Mouse (Mus musculus) G1E-ER4 (cell line): ENCODE measurements around the gene Smok3a. TPM values are rescaled to one million over a fixed set of nuclear protein-coding genes. Genes with fewer than 3 reads are reported as not detected.
"Not testable (repeated sequence)": the region's sequence is repeated elsewhere in the genome, so short reads cannot be mapped to it uniquely, and the experiment has no call there.

Experiments used
- GATA1 ChIP-seq: IDR thresholded peaks from one replicate; pipeline ENCODE4 v1.8.0; 2012; ENCODE audit warnings: low read length, inconsistent platforms
- polyA plus RNA-seq: library from polyadenylated mRNA; stranded (reverse); fragments of >175 nt; gene quantifications from 2 replicates; pipeline ENCODE4 v1.2.3, GENCODE M21; 2012

The Smok3a gene
- not detected in 2 replicates for polyA plus RNA-seq

DNA sequence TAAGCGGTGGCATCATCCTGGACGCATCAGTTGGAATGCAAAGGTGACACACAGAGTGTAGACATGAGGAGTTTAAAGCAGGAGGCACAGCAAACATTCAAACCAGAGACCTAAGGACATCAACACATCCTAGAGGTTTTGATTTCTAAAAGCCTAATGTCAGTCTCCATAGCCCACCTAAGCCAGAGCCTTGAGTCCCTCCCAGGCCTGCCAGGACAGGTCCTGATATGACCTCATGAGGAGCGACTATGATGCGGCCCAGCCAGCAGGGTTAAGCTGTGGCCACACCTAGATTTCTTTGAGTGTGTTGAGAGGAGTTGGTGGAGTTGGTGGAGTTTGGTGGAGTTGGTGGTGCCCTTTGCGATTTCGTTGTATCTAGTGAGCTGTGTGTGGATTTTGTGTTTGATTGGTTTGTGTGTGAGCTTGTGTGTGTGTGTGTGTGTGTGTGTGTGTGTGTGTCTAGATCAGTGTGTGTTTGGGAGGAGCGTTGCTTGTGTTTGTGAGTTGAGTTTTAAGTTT, at the start of gene Smok3a, which contains the start of gene Smok3b:
TSS of gene Smok3a (plus strand) at position 301 of the 519 bp plus-strand sequence.
TSS of gene Smok3b (plus strand) at position 469 of the 519 bp plus-strand sequence.
- TF ChIP-seq GATA1: not testable (repeated sequence)

DNA sequence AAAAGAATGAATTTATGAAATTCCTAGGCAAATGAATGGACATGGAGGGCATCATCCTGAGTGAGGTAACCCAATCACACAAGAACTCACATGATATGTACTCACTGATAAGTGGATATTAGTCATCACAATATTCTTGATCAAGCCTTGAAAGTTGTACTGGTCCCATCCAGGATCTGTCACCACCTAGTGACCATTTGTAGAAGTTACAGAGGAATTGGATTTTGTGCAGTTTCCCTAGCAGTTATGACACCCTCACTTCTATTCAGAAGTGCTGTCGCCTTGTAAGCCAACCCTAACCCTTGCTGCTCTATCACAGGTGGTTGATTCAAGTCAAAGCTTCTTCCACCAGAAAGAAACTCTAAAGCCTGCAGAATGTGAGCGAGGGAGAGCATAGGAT, 47.9 kb upstream of the Smok3a start:
- no peak for TF ChIP-seq GATA1

DNA sequence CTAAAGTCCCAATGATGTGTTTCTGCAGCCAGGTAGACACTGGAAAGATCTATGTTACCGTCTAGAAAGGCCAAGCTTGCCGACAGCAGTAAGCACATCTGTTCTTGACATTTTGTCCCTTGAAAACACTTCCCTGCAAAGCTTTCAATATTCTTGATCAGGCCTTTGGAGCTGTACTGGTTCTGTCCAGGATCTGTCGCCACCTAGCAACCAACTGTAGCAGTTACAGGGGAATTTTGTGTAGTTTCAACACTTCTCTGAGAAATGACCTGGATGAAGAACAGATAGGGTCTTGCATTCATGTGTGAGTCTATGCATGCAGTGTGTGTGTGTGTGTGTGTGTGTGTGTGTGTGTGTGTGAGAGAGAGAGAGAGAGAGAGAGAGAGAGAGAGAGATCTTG, 47.3 kb upstream of the Smok3a start:
- no peak for TF ChIP-seq GATA1

DNA sequence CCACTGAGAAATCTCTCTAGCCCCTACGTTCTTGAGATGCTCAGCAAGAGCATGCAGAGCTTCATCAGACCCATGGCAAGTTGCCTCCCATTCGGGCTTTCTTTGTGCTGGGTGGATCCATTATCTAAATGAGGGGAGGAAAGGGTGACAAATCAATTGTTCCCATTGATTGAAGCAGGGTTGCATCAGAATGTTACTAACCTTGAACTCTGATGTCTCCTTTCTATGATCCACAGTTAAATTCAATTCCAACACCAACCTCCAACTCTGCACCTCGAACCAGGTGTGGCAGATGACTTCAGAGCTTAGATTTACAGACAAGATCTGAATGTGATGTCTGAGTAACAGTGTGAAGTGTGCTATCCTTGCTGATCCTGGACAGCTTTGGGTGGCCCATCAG, 46.3 kb upstream of the Smok3a start:
- TF ChIP-seq GATA1: no peak

DNA sequence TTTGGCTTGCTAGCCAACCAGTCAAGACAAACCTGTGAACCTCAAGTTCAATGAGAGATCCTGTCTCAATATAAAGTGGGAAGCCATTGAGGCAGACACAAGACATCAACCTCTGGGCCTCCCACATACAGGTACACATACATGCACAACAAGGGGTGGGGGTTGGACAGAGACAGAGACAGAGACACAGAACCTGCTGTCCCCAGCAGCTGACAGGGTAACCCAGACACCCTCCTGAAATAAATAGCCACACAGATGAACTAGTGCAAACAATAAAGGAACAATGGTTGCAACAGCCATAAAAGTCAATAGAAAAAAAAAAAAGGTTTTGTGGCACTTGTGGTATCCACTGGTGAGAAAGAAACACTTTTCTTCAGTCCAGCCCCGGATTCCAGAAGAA, 45.6 kb upstream of the Smok3a start:
- TF ChIP-seq GATA1: no peak

DNA sequence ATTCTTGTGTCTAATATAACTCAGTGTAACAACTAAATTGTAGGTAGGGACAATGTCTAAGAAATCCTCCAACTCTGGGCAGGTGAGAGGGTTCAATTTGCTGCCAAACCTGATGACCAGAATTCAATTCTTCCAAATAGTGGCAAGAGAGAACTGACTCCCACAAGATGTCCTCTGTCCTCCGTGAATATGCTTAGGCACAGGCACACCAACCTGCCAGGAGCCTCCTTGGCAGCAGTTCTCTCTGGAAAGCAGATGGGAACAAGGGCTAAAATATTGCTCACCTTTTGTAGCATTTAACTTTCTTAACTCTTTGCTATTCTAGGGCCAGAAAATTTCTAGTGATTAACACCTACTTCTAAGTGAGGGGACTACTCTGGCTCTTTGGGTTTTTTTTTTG, 43.8 kb upstream of the Smok3a start:
- no peak for TF ChIP-seq GATA1

DNA sequence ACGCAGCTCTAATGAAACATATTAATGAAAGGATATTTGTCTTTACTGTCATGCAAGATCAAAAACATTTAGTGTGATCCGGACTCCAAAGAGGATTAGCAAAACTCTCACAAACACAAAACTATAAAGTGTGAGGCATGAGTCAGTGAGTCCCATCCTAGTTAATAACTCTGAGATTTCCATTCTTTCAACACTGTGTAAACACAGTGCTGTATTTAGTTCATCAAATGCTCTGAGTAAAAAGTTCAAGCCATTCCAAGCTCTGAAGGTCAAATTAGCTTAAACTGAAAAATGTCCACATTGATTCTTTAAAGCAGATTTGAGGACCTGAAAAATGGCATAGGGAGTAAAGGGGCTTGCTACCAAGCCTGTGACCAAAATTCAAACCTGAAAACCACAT, 42.0 kb upstream of the Smok3a start:
- no peak for TF ChIP-seq GATA1

DNA sequence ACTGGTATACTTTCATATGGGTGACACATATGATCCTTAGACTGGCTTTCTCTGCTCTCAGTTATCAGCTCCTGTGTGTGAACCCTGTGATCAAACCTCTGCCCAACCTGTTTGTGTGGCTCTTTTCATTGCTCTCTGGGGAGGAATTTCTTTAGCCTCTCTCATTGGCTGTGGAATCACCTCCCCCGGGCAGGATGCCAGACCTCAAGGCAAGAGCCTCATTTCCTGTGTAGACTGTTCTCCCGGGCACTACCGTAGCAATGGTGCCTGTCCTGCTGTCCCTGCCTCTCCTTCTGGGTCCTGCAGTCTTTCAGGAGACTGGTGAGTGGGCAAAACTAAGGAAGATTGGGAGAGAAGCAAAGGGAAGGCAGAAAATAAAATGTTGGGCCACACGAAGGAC, 39.8 kb upstream of the Smok3a start, which contains the start of gene Azgp1:
TSS of gene Azgp1 (plus strand) at position 221 of the 400 bp plus-strand sequence.
- TF ChIP-seq GATA1: no peak

DNA sequence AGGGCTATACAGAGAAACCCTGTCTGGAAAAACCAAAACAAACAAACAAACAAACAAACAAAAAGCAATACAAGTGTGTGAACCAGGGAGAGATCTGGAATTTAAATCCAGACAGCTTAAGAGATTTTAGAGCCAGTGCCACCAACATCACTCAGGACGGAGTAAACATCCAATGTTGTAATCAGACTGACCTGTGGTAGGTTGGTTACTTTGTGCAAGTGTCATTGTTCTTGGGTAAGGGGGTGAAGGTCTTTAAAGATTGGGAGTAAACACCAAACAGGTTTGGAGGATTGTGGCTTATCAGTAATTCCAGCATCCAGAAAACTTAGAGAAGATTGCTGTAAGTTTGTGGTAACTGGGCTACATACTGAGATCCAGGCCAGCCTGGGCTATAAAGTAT, 34.7 kb upstream of the Smok3a start:
- TF ChIP-seq GATA1: no peak

DNA sequence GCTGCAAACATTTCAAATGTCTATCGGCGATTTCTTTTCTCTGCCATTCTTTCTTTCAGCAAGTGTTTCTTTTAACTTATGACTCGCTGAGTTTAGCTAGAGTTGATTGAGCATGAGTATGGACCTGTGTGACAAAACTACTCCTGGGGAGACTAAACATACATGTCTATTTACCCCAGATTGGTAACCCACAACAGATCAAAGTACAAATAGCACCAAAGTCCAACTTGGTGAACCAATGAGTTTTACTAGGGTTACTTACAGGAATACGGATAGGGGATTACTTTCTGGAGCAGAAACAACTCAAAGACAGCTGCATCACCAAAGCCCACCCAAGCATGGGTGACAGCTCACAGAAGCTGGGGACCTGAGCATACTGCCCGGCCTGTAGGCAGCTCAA, 11.6 kb upstream of the Smok3a start:
- no peak for TF ChIP-seq GATA1

DNA sequence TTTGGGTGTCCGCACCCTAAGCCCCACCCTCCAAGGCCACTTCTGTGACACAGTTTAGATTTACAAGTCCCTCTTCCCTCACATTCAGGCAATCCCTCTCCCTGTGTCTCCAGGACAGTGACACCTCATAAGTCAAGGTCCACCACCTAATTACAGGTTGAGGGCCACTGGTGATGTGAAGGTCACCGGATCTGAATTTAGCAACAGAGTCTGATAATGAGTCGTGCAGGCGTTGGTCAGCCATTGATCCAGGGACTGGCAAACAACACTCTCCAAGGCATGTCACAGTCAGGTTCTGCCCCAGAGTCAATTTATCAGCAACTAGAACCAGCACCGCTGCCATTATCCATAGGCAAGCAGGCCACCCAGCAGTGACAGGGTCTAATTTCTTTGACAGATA, 8.7 kb upstream of the Smok3a start:
- no peak for TF ChIP-seq GATA1

DNA sequence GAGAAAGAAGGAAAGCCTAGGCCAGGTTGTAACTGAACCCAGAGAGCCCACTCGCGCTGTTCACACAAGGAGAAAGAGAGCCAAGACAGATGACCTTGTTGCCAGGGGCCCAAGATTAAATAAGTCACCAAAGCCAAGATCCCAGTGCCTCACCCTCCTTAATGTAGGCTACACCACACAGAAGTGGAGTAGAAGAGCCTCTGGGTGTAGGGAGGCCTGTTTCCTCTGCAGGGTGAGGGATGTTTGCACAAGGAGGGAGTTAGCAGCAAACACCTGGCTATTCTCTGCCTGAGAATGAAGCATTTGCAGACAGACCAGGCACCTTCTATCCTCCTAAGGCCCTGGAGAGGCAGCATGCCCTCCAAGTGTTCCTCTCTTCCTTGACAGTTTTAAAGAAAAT, 4.5 kb upstream of the Smok3a start:
- no peak for TF ChIP-seq GATA1

DNA sequence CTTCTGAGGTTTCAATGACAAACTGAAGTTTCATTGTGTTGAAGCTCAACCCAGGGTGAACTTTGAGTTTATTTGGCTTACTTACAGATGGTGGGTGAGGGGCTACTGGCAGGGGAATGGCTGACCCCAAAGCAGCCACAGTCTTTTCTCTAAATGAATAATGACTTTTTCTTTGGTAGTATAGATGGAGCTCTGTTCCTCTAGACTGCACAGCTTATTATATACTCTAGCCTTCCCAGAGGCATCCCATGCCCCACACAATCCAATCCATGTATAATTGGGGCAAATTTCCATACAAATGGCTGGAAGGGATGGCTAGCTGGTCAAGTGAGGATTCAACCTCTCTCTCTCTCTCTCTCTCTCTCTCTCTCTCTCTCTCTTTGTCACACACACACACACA, 4.1 kb upstream of the Smok3a start:
- no peak for TF ChIP-seq GATA1

DNA sequence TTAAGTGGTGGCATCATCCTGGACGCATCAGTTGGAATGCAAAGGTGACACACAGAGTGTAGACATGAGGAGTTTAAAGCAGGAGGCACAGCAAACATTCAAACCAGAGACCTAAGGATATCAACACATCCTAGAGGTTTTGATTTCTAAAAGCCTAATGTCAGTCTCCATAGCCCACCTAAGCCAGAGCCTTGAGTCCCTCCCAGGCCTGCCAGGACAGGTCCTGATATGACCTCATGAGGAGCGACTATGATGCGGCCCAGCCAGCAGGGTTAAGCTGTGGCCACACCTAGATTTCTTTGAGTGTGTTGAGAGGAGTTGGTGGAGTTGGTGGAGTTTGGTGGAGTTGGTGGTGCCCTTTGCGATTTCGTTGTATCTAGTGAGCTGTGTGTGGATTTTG, 31.8 kb downstream of the Smok3a start, which contains the start of gene Smok3c:
TSS of gene Smok3c (plus strand) at position 301 of the 400 bp plus-strand sequence.
- not testable (repeated sequence) for TF ChIP-seq GATA1

DNA sequence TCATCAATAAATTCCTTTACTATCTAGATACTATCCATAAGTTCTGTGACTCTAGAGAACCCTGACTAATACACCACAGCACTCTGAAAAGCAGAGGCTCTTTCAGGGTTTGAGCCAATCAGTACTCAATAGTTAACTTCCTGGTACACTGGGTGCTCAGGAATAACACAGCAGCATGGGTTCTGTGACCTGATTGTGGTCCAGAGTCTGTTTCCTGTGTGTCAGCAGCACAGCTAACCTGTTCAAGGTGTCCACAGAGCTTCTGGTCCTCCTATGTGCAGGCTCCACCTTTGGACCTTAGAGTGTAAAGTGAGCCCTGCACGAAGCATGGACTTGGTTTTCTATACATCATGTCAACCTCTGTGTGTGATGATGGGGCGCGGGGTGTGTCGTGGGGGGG, 52.7 kb downstream of the Smok3a start:
- no peak for TF ChIP-seq GATA1

DNA sequence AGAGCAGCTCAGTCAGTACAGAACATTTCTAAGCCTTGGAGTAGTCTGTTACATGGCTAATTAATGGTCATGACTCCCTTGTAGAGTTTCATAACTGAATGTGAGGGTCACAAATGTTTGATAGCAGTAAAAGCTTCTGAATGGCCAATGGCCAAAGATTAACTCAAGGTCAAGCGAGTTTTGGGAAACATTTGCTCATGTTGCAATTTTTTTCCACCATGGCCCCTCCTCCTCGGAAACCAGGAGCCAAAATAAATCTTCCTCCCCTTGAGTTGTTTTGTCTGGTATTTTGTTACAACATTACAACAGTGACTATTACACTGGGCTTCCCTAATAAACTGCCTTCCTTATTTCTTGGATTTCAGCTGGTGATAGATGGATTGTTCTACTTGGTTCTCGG, 54.6 kb downstream of the Smok3a start:
- no peak for TF ChIP-seq GATA1

DNA sequence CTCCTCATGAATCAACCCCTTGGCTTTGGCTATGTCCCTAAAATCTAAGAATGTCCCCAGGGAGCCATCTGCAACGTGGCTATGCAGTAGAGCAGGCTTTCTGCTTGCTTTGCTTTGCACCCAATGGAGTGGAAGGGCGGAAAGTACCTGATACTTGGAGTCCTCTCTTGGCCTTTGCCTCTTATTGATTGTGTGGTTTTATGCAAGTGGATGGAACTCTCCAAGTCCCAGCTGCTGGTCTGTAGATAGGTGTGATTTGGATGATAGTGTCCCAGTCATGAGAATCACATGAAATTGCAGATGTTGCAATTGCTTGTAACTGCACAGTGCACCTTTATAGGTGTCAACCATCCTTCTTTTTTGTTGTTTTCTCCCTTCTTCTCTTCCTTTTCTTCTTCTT, 55.1 kb downstream of the Smok3a start:
- no peak for TF ChIP-seq GATA1

DNA sequence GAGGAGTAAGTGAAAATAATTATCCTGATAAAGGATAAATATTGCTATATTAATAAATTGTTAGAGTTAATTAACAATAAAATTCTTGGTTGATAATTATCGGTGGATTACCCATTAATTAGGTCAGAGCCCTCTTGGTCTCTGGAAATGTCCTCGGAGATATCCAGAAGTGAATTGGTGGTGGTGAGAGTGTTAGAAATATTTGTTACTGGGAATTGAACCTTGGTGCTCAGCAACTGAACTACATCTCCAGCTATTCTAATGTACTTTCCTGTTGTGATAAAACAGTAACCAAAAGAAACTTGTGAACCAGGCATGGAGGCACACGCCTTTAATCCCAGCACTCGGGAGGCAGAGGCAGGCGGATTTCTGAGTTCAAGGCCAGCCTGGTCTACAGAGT, 59.4 kb downstream of the Smok3a start:
- no peak for TF ChIP-seq GATA1
